Mouse (Mus musculus) limb, embryonic 12.5 days (tissue): ENCODE data around the gene Tmem88. TPM values are rescaled to one million over a fixed set of nuclear protein-coding genes. Genes with fewer than 3 reads are reported as not detected.

ENCODE experiments used
- ATAC-seq: fragments of 200-750 bp; cut with Nextera tagmentation; 2 replicates; pipeline ENCODE4 v1.8.0; 2017; ENCODE audit warnings: low read depth, moderate TSS enrichment; ENCODE audit not compliant: insufficient number of reproducible peaks, insufficient read depth, low FRiP score, low TSS enrichment
- H3K27ac ChIP-seq: fragments of 300-500 bp; sonication (generic); 2 replicates; pipeline ENCODE4 v1.5.1; 2016; ENCODE audit warnings: mild to moderate bottlenecking, moderate library complexity
- H3K27me3 ChIP-seq: fragments of 300-500 bp; sonication (generic); 2 replicates; pipeline ENCODE4 v1.6.1; 2016; ENCODE audit warnings: mild to moderate bottlenecking, moderate library complexity
- H3K36me3 ChIP-seq: fragments of 300-500 bp; sonication (generic); 2 replicates; pipeline ENCODE4 v1.6.1; 2016; ENCODE audit warnings: mild to moderate bottlenecking, moderate library complexity
- H3K4me1 ChIP-seq: fragments of 300-500 bp; sonication (generic); replicated peaks from 2 replicates; pipeline ENCODE4 v1.6.1; 2016
- H3K4me2 ChIP-seq: fragments of 300-500 bp; sonication (generic); 2 replicates; pipeline ENCODE4 v1.6.1; 2016; ENCODE audit warnings: mild to moderate bottlenecking, moderate library complexity
- H3K4me3 ChIP-seq: fragments of 300-500 bp; sonication (generic); replicated peaks from 2 replicates; pipeline ENCODE4 v1.5.1; 2016; ENCODE audit warnings: mild to moderate bottlenecking
- H3K9ac ChIP-seq: fragments of 300-500 bp; sonication (generic); replicated peaks from 2 replicates; pipeline ENCODE4 v1.6.1; 2016; ENCODE audit warnings: mild to moderate bottlenecking, moderate library complexity
- H3K9me3 ChIP-seq: fragments of 300-500 bp; sonication (generic); 2 replicates; pipeline ENCODE4 v1.6.1; 2016; ENCODE audit warnings: mild to moderate bottlenecking, moderate library complexity
- WGBS: fragments of 180-500 bp; shearing (Covaris S2); methylation state at CpG from one replicate; pipeline ENCODE4 v1.1.7; 2016; 5-methylcytosine and 5-hydroxymethylcytosine counted together
- polyA plus RNA-seq: library from polyadenylated mRNA; unstranded; fragments of >200 nt; fragmentation: Nextera tagmentation; extraction: Ambion mirVana; gene quantifications from 2 replicates; pipeline ENCODE4 v1.2.1, GENCODE M21; 2016

Gene Tmem88
- polyA plus RNA-seq, 1 experiment from 2014 or later = 25.4 TPM

DNA sequence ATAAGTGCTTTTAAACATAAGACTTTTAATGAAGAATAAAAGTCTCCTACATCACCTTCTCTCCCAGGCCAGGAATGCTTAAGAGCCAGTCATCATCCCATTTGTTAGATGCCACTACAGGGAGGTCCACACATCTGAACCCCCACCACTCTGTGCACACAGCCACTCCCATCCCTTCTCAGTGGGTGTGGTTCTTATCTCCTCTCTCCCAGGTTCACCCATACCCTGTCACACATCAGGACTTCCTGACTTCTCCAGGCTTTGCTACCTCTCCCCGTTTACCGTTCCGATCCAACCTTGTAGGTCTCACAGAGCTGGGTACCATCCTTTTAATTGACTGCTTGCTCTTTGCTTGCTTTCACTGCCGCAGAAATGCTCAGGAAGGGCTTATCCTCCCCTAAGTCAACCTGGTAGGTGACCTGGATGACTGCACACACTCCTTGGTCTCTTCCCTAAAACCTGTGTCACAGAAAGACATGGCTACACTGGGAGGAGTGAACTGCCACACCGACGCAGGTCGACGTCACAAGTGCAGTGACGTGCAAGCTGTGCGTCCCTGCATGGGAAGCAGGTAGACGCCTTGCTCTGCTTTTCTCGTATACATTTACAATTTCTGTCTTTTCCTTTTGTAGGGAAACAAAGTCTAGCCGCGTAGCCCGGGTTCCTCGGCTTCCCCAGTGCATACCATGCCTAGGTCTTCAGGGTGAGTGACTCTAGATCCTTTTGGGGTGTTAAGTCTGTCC is 24.6 kb downstream of the Tmem88 start:
- WGBS = 90% methylated on average over 16 of the region's 16 CpGs
- Histone ChIP-seq H3K9me3 (peaks cover 6% of the 10 kb centered on the region; the same call in 1 of the 2 replicates), H3K4me1 (peaks cover 23% of the 10 kb centered on the region), H3K9ac (no peak overlapping the region), H3K4me2 (no peak overlapping the region), H3K27ac (no peak overlapping the region), H3K4me3 (no peak overlapping the region), H3K27me3 (no peaks in the 10 kb centered on the region), H3K36me3 (peaks cover 60% of the 10 kb centered on the region)
- ATAC-seq = no peak

DNA sequence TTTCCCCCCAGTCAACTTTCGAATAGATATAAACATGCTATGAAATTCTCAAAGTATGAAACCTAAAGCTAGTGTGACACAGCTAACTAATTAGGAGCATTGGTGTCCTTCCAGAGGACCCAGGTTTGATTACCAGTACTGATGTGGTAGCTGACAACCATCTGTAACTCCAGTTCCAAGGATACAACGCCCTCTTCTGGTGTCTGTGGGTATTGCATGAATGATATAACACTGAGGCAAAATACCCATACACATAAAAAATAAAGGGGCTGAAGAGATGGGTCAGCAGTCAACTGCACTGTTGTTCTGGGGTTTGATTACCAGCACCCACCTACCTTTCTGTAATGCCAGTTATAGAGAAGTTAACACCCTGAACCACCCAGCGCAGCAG is 25.3 kb downstream of the Tmem88 start:
- Histone ChIP-seq H3K27ac (peak overlapping the region; percentile 41; the same call in 1 of the 2 replicates), H3K9me3 (peaks cover 6% of the 10 kb centered on the region; the same call in 1 of the 2 replicates), H3K27me3 (no peaks in the 10 kb centered on the region), H3K4me2 (no peak overlapping the region), H3K36me3 (peaks cover 55% of the 10 kb centered on the region), H3K4me3 (no peak overlapping the region), H3K4me1 (peaks cover 27% of the 10 kb centered on the region), H3K9ac (no peak overlapping the region)
- WGBS = 64% methylated on average over 3 of the region's 3 CpGs
- no peak for ATAC-seq

GRCm38 (mm10) chr11:69372056-69372779 is 25.8 kb downstream of the Tmem88 start:
- Histone ChIP-seq H3K36me3 (peaks cover 49% of the 10 kb centered on the region), H3K4me1 (peaks cover 29% of the 10 kb centered on the region), H3K9ac (peak overlapping the region; percentile 40), H3K4me3 (0 out of 2 replicates have a peak overlapping the region, but pooled peaks have one; percentile 6), H3K27ac (peak overlapping the region; percentile 41; the same call in 1 of the 2 replicates), H3K9me3 (peaks cover 6% of the 10 kb centered on the region; the same call in 1 of the 2 replicates), H3K4me2 (peak overlapping the region; percentile 39; the same call in 1 of the 2 replicates), H3K27me3 (no peaks in the 10 kb centered on the region)
- no peak for ATAC-seq
- WGBS = 63% methylated on average over 12 of the region's 12 CpGs

DNA sequence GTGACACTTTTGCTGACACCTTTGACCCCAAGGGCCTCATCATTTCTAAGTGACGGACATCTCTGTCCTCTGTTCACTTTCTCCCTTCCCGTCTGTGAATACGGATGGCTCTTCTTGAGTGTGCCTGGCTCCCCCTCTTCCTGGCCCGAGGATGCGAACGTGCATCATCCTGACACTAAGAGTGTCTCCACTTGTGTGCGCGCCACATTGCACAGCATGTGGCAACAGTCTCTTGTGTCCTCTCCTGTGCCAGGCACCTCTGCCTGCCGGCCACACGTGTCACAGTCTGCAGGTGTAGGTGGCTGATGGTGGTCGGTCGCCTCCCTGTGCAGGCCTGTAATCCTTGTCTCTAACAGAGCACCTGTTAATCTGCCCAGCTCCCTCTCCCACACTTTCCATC is 26.4 kb downstream of the Tmem88 start:
- 48% methylated on average over 12 of the region's 12 CpGs for WGBS
- H3K4me2 ChIP-seq = peak overlapping the region; percentile 39
- H3K9ac ChIP-seq = peak overlapping the region; percentile 40
- no peak for ATAC-seq
- H3K9me3 ChIP-seq = peaks cover 6% of the 10 kb centered on the region; the same call in 1 of the 2 replicates
- peak overlapping the region; percentile 6; the same call in 1 of the 2 replicates for H3K4me3 ChIP-seq
- H3K27ac ChIP-seq = peak overlapping the region; percentile 76; the same call in 1 of the 2 replicates
- peaks cover 29% of the 10 kb centered on the region for H3K4me1 ChIP-seq
- H3K27me3 ChIP-seq = no peaks in the 10 kb centered on the region
- H3K36me3 ChIP-seq = peaks cover 43% of the 10 kb centered on the region

DNA sequence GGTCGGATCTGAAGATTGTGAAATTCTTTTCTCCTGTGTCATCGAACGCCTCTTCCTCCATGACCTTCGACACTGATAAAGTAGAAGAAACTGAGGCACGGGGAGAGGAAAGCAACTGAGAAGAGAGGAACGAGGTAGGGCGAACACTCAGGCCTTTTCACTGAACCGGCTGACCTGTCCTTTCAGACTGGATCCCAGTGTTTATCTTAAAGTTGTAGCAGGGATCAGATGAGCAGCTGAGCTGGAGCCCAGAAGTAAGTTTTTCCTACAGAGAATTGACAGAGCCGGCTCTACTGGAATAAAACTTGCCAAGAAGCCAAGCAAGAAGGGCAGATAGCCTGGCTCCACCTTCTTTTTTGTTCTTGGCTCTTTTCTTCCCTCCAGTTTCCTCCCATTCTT is 27.2 kb downstream of the Tmem88 start:
- Histone ChIP-seq H3K36me3 (peaks cover 37% of the 10 kb centered on the region), H3K4me2 (peak overlapping the region; percentile 39), H3K4me3 (0 out of 2 replicates have a peak overlapping the region, but pooled peaks have one; percentile 8), H3K9me3 (peaks cover 6% of the 10 kb centered on the region; the same call in 1 of the 2 replicates), H3K4me1 (peaks cover 33% of the 10 kb centered on the region), H3K27ac (peak overlapping the region; percentile 76), H3K9ac (no peak overlapping the region), H3K27me3 (no peaks in the 10 kb centered on the region)
- 25% methylated on average over 9 of the region's 9 CpGs for WGBS
- no peak for ATAC-seq

DNA sequence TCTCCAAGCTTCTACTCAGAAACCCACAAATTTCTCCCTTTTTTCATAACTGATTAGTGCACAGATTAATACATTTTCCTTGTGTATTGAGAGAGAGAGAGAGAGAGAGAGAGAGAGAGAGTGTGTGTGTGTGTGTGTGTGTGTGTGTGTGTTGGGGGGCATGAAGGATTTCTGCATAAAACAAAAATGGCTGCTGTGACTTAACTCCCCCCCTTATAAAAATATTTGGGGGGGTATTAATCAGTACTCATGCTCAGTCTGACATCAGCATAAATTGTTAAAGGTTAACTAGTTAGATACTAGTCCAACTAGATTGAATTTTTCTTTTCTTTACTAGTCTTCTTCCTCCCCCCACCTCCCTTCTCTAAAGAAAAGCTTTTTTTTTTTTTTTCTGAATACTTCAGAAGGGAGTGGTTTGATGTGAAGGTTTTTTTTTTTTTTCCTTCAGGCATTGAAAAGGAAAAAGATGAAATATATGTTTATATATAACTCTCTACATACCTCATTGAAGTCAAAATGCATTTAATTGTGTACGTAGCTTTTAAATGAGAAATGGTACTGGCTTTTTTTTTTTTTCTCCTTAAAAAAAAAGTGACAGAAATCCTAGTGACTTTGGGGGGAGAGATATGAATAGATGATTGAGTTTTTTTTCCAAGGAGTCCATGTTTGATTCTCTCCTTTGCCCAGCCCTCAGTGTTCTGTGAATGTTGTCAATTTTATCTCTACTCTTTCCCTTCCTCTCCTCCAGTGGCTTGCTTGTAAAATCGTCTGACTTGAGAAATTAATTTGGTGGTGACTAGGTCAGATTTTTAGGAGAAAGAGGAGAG is 27.8 kb downstream of the Tmem88 start:
- H3K4me2 ChIP-seq = peak overlapping the region; percentile 97
- H3K4me3 ChIP-seq = peak overlapping the region; percentile 95
- WGBS = 36% methylated on average over 2 of the region's 2 CpGs
- H3K9ac ChIP-seq = peak overlapping the region; percentile 100
- peaks cover 40% of the 10 kb centered on the region for H3K4me1 ChIP-seq
- peaks cover 6% of the 10 kb centered on the region; the same call in 1 of the 2 replicates for H3K9me3 ChIP-seq
- H3K27me3 ChIP-seq = no peaks in the 10 kb centered on the region
- H3K27ac ChIP-seq = peak overlapping the region; percentile 100
- H3K36me3 ChIP-seq = peaks cover 33% of the 10 kb centered on the region
- no peak for ATAC-seq

GRCm38 (mm10) chr11:69369215-69369989 is 28.6 kb downstream of the Tmem88 start, which contains the start of gene Chd3:
Gene Chd3 (minus strand): TSS chr11:69369406.
- Histone ChIP-seq H3K4me1 (peaks cover 48% of the 10 kb centered on the region), H3K27ac (peak within 1 kb of the TSS; percentile 100), H3K9me3 (peaks cover 6% of the 10 kb centered on the region; the same call in 1 of the 2 replicates), H3K27me3 (no peaks in the 10 kb centered on the region), H3K36me3 (peaks cover 31% of the 10 kb centered on the region), H3K9ac (peak within 1 kb of the TSS; percentile 100), H3K4me3 (peak within 1 kb of the TSS; percentile 95), H3K4me2 (peak within 1 kb of the TSS; percentile 97)
- ATAC-seq = no peak
- whole genome bisulfite sequencing = 5% methylated on average over 9 of the region's 34 CpGs

- Histone ChIP-seq H3K4me1 (peaks cover 52% of the 10 kb centered on the region), H3K4me2 (peak overlapping the region; percentile 97), H3K27me3 (no peaks in the 10 kb centered on the region), H3K27ac (peak overlapping the region; percentile 100), H3K4me3 (peak overlapping the region; percentile 95), H3K9me3 (peaks cover 6% of the 10 kb centered on the region; the same call in 1 of the 2 replicates), H3K9ac (peak overlapping the region; percentile 100), H3K36me3 (peaks cover 32% of the 10 kb centered on the region)
- WGBS = under 1% methylated on average over 63 of the region's 106 CpGs
- ATAC-seq = no peak
Observed at GRCm38 (mm10) chr11:69368356-69369214, 29.4 kb downstream of the Tmem88 start.

DNA sequence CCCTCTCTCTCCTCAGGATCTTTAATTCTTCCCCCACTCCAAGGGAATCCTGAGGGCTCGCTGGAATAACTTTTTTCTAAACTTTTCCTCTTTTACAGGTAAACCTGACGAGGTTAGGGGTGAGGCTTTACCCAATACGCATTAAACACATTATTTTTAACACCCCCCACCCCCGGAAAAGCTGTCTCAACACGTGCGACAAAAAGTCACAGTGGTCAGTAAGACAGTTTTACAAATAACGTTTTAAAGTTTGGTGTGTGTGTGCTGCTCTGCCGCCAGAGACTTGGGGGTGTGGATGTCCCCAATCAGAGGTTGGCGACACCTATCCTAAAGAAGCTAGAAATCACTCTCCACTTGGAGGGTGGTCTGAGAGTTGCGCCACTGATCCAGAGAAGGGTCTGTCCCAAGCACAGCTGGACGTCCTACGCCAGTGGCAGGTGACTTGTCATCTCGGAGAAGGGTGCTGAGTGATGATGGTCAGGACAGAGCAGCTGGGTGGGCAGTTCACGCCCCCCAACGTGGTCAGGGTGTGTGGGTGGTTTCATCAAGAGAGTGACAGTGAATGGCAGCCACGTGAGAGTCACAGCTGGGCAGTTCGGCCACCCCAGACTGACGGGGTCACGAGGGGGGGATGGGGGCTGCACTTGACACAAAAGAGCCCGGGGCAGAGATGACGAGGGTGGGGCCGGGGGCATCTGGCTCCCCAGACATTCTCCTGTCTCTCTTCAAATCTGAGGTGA is 30.2 kb downstream of the Tmem88 start:
- no peaks in the 10 kb centered on the region for H3K27me3 ChIP-seq
- peaks cover 32% of the 10 kb centered on the region for H3K36me3 ChIP-seq
- H3K4me3 ChIP-seq = peak overlapping the region; percentile 95
- peak overlapping the region; percentile 100 for H3K9ac ChIP-seq
- H3K27ac ChIP-seq = peak overlapping the region; percentile 100
- peaks cover 5% of the 10 kb centered on the region; the same call in 1 of the 2 replicates for H3K9me3 ChIP-seq
- WGBS = under 1% methylated on average over 22 of the region's 22 CpGs
- peak overlapping the region; percentile 97 for H3K4me2 ChIP-seq
- ATAC-seq = no peak; the same call in 1 of the 2 replicates
- peaks cover 55% of the 10 kb centered on the region for H3K4me1 ChIP-seq
